Mouse (Mus musculus): Measurements from ENCODE around the gene Speg. TPM values are rescaled to one million over a fixed set of nuclear protein-coding genes. Genes with fewer than 3 reads are reported as not detected.

Speg gene
- polyA plus RNA-seq, 1 experiment from 2014 or later = 44.7 TPM

GRCm38 (mm10) chr1:75458789-75459684, 83.9 kb downstream of the Speg start:
- no peaks in the 10 kb centered on the region for H3K9me3 ChIP-seq (ENCODE audit: low read depth, low read length)
- TF ChIP-seq CTCF (IDR thresholded peaks at IDR 0.05; ENCODE audit: low read depth) = no peak
- 11% methylated on average over 23 of the region's 23 CpGs for whole genome bisulfite sequencing
- H3K27me3 ChIP-seq (ENCODE audit: insufficient read depth, low read length) = peaks cover 27% of the 10 kb centered on the region
- peak overlapping the region; percentile 48 for H3K9ac ChIP-seq
- H3K27ac ChIP-seq (ENCODE audit: low read depth) = peak overlapping the region; percentile 72
- H3K36me3 ChIP-seq (ENCODE audit: insufficient read depth) = no peaks in the 10 kb centered on the region
- DNase-seq = peak; percentile 79
- peak overlapping the region; percentile 34 for H3K4me3 ChIP-seq (ENCODE audit: low read depth, low read length)
- peaks cover 7% of the 10 kb centered on the region; the same call in 1 of the 2 replicates for H3K4me1 ChIP-seq (ENCODE audit: insufficient read depth)
- ATAC-seq (ENCODE audit: insufficient read depth) = peak; percentile 19; the same call in 1 of the 2 replicates
- H3K4me2 ChIP-seq = peak overlapping the region; percentile 66

DNA sequence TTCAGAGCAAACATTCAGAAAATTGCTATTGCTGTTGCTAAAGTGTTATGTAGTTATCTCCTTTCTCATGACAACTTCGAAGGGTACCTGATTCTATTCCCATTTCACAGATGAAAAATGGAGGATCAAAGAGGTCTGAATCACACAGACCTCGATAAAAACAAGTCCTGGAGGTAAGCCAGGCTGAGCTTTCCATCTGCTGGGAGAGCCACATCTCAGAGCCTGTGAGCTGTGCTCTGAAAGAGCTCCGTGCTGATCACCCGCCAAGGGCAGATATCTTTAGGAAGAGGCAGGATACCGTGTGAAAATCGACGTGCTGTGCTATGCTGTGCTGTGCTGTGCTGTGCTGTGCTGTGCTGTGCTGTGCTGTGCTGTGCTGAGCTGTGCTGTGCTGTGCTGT, 85.2 kb downstream of the Speg start:
- peak; percentile 45 for DNase-seq
- Histone ChIP-seq H3K27ac (ENCODE audit: low read depth) (no peak overlapping the region), H3K4me3 (ENCODE audit: low read depth, low read length) (no peak overlapping the region), H3K4me2 (no peak overlapping the region), H3K9ac (no peak overlapping the region), H3K36me3 (ENCODE audit: insufficient read depth) (no peaks in the 10 kb centered on the region), H3K9me3 (ENCODE audit: low read depth, low read length) (no peaks in the 10 kb centered on the region), H3K27me3 (ENCODE audit: insufficient read depth, low read length) (peaks cover 27% of the 10 kb centered on the region), H3K4me1 (ENCODE audit: insufficient read depth) (peaks cover 7% of the 10 kb centered on the region; the same call in 1 of the 2 replicates)
- 54% methylated on average over 7 of the region's 7 CpGs for WGBS
- TF ChIP-seq CTCF (IDR thresholded peaks at IDR 0.05; ENCODE audit: low read depth) = no peak
- ATAC-seq (ENCODE audit: insufficient read depth) = no peak

DNA sequence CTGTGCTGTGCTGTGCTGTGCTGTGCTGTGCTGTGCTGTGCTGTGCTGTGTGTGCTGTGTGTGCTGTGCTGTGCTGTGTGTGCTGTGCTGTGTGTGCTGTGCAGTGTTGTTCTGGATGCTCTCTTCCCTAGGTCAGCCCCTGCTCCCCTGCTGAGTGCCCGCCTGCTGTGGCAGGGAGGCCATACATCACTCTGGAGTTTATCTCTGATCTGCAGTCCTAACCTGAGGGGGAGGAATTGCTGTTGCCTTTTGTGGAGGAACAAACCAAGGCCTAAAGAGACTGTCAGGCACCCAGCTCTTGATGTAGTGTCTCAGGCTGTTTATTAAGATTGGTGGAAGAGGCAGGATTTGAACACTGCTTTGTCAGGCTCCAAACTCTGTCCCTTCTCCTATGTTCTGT, 87.5 kb downstream of the Speg start:
- Histone ChIP-seq H3K27ac (ENCODE audit: low read depth) (no peak overlapping the region), H3K4me3 (ENCODE audit: low read depth, low read length) (no peak overlapping the region), H3K4me1 (ENCODE audit: insufficient read depth) (peaks cover 7% of the 10 kb centered on the region; the same call in 1 of the 2 replicates), H3K27me3 (ENCODE audit: insufficient read depth, low read length) (peaks cover 7% of the 10 kb centered on the region; the same call in 1 of the 2 replicates), H3K4me2 (no peak overlapping the region), H3K9ac (no peak overlapping the region), H3K9me3 (ENCODE audit: low read depth, low read length) (no peaks in the 10 kb centered on the region), H3K36me3 (ENCODE audit: insufficient read depth) (no peaks in the 10 kb centered on the region)
- no peak for TF ChIP-seq CTCF (IDR thresholded peaks at IDR 0.05; ENCODE audit: low read depth)
- ATAC-seq (ENCODE audit: insufficient read depth) = no peak
- 33% methylated on average over 1 of the region's 1 CpGs for WGBS
- no peak for DNase-seq

DNA sequence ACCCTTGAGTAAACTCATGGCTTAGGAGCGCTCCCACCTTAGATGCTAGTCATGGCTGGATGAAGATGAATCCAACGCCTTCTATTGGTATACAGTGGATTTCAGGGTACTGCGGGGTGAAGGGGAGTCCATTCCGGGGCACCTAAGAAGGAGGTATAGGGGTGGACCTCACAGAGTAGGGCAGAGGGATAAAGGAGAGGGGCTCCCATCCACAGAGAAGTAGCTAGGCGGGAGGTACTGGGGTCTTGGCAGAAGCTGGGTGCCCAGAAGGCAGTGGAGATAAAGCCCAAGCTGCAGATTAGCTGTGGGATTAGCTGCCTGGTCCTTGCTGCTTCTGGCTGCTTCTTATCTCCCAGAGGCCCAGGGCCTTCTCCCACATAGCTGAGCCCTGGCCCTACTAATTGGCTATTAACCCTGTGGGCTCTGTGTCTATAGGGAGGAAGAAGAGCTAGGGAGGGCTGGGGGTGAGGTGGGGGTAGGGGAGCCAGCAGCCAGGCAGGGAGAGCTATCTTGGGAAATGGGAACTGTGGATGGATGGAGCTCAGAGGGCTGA, 88.6 kb downstream of the Speg start:
- H3K9me3 ChIP-seq (ENCODE audit: low read depth, low read length) = no peaks in the 10 kb centered on the region
- no peaks in the 10 kb centered on the region for H3K36me3 ChIP-seq (ENCODE audit: insufficient read depth)
- H3K4me3 ChIP-seq (ENCODE audit: low read depth, low read length) = no peak overlapping the region
- no peak overlapping the region for H3K27ac ChIP-seq (ENCODE audit: low read depth)
- WGBS = 63% methylated on average over 5 of the region's 5 CpGs
- no peak overlapping the region for H3K4me2 ChIP-seq
- ATAC-seq (ENCODE audit: insufficient read depth) (no peak), DNase-seq (no peak)
- H3K9ac ChIP-seq = no peak overlapping the region
- H3K4me1 ChIP-seq (ENCODE audit: insufficient read depth) = peaks cover 7% of the 10 kb centered on the region; the same call in 1 of the 2 replicates
- TF ChIP-seq CTCF (IDR thresholded peaks at IDR 0.05; ENCODE audit: low read depth) = no peak
- H3K27me3 ChIP-seq (ENCODE audit: insufficient read depth, low read length) = no peaks in the 10 kb centered on the region

- no peaks in the 10 kb centered on the region for H3K4me1 ChIP-seq (ENCODE audit: insufficient read depth)
- WGBS = 8% methylated on average over 14 of the region's 14 CpGs
- peaks cover under 1% of the 10 kb centered on the region; the same call in 1 of the 2 replicates for H3K36me3 ChIP-seq (ENCODE audit: insufficient read depth)
- ATAC-seq (ENCODE audit: insufficient read depth) (peak; percentile 80), DNase-seq (peak; percentile 95)
- H3K27me3 ChIP-seq (ENCODE audit: insufficient read depth, low read length) = no peaks in the 10 kb centered on the region
- H3K4me2 ChIP-seq = no peak overlapping the region
- H3K9me3 ChIP-seq (ENCODE audit: low read depth, low read length) = no peaks in the 10 kb centered on the region
- no peak overlapping the region for H3K27ac ChIP-seq (ENCODE audit: low read depth)
- TF ChIP-seq CTCF (IDR thresholded peaks at IDR 0.05; ENCODE audit: low read depth) = peak; percentile 93
- H3K4me3 ChIP-seq (ENCODE audit: low read depth, low read length) = no peak overlapping the region
- H3K9ac ChIP-seq = no peak overlapping the region
These were observed 92.3 kb downstream of the Speg start for GRCm38 (mm10) chr1:75467215-75467927.

GRCm38 (mm10) chr1:75469287-75469825, 94.3 kb downstream of the Speg start:
- WGBS = 71% methylated on average over 17 of the region's 17 CpGs
- ATAC-seq (ENCODE audit: insufficient read depth) (no peak), DNase-seq (no peak)
- no peaks in the 10 kb centered on the region for H3K9me3 ChIP-seq (ENCODE audit: low read depth, low read length)
- TF ChIP-seq CTCF (IDR thresholded peaks at IDR 0.05; ENCODE audit: low read depth) = no peak
- H3K4me3 ChIP-seq (ENCODE audit: low read depth, low read length) = no peak overlapping the region
- peaks cover 14% of the 10 kb centered on the region; the same call in 1 of the 2 replicates for H3K36me3 ChIP-seq (ENCODE audit: insufficient read depth)
- no peak overlapping the region for H3K9ac ChIP-seq
- H3K27me3 ChIP-seq (ENCODE audit: insufficient read depth, low read length) = no peaks in the 10 kb centered on the region
- H3K4me2 ChIP-seq = no peak overlapping the region
- H3K4me1 ChIP-seq (ENCODE audit: insufficient read depth) = no peaks in the 10 kb centered on the region
- H3K27ac ChIP-seq (ENCODE audit: low read depth) = no peak overlapping the region

Data from lung, embryonic 14.5 days (tissue).